In genomic region chr2:29826926-29827708, GRCm38 (mm10) we compare ENCODE assay signal across 8 mouse cellular contexts. TPM values are rescaled to one million over a fixed set of nuclear protein-coding genes. Genes with fewer than 3 reads are reported as not detected.
A peak's percentile ranks its signal among the peaks of the same experiment; 100 is the strongest.
DNase-seq lines count a peak whose midpoint lies in the region; ATAC-seq lines count a peak whose summit lies in the region.

No protein-coding gene starts in this region.

- H3K4me2 ChIP-seq in intestine, embryonic 14.5 days (ENCODE audit: low read length), result peak overlapping the region; percentile 55

- 0 out of 2 replicates have a peak, but pooled peaks cover 8% of the 10 kb centered on the region for H3K4me1 ChIP-seq in intestine, embryonic 14.5 days (replicated peaks; ENCODE audit: control insufficient read depth, insufficient read depth, low read length)

- H3K4me3 ChIP-seq in intestine, embryonic 14.5 days (ENCODE audit: low read depth, low read length), result peak overlapping the region; percentile 71

- intact Hi-C loops in left cerebral cortex, postnatal 14 days (cut with DNase I), result no loop called here

- peak overlapping the region; percentile 96 for H3K27ac ChIP-seq in intestine, embryonic 14.5 days (ENCODE audit: low read depth)

- under 1% methylated on average over 48 of the region's 48 CpGs for WGBS in intestine, embryonic 14.5 days

- H3K9me3 ChIP-seq in intestine, embryonic 14.5 days (ENCODE audit: control insufficient read depth, low read length), result no peaks in the 10 kb centered on the region

- DNase-seq in adrenal gland, adult 18-20 months (ENCODE audit: low spot score in 2 of 2), result peak; percentile 87 to 91
- peak; percentile 98 for DNase-seq in embryo, embryonic 11 days
- peak; percentile 95 for DNase-seq in gastrocnemius, postnatal 25 days
- peak; percentile 95 for DNase-seq in intestine, embryonic 14.5 days (ENCODE audit: low spot score)
- peak; percentile 96 to 97 for DNase-seq in left cerebral cortex, postnatal 14 days (ENCODE audit: low spot score in 2 of 2)
- peak; percentile 97 for DNase-seq in mesoderm, embryonic 11.5 days (ENCODE audit: low read depth, low spot score)
- peak; percentile 94 to 97 for DNase-seq in right cerebral cortex, postnatal 36 days (ENCODE audit: low spot score in 2 of 2)
- DNase-seq in yolk sac, embryonic 10.5 days (ENCODE audit: low spot score), result peak; percentile 95

- H3K9ac ChIP-seq in intestine, embryonic 14.5 days (ENCODE audit: low read length), result peak overlapping the region; percentile 84

- H3K27me3 ChIP-seq in intestine, embryonic 14.5 days (replicated peaks; ENCODE audit: control insufficient read depth, insufficient read depth, low read length), result no peaks in the 10 kb centered on the region

- peak; percentile 96 for ATAC-seq in intestine, embryonic 14.5 days (replicated peaks; ENCODE audit: low FRiP score, low TSS enrichment, low read depth)

- peaks cover 7% of the 10 kb centered on the region for H3K36me3 ChIP-seq in intestine, embryonic 14.5 days (ENCODE audit: control insufficient read depth, insufficient read depth, low read length)

RNA-seq across cellular contexts. Expression of gene Urm1, which starts 7.2 kb away (rescaled TPM):
- total RNA-seq in adrenal gland, adult 18-20 months (2021), result 10 to 100 TPM; 36.2 to 43.9 TPM
- total RNA-seq in gastrocnemius, postnatal 25 days (2021), result 10 to 100 TPM; 20.9 to 26.0 TPM
- 26.7 and 26.9 TPM in 2 replicates for polyA plus RNA-seq in intestine, embryonic 14.5 days (2014; fragmentation: Nextera tagmentation; extraction: Ambion mirVana)
- 10 to 100 TPM; 57.3 to 60.2 TPM for total RNA-seq in left cerebral cortex, postnatal 14 days (2021)

RNA-seq across cellular contexts. Expression of gene Slc27a4, which starts 24.7 kb away (rescaled TPM):
- 10 to 100 TPM; 27.4 to 40.6 TPM for total RNA-seq in adrenal gland, adult 18-20 months (2021)
- 10 to 100 TPM in 1 of 2 experiments, 1 to 10 TPM in 1; 8.2 to 10.7 TPM for total RNA-seq in gastrocnemius, postnatal 25 days (2021)
- polyA plus RNA-seq in intestine, embryonic 14.5 days (2014; fragmentation: Nextera tagmentation; extraction: Ambion mirVana), result 16.0 and 16.2 TPM in 2 replicates
- 10 to 100 TPM; 93.4 to 96.7 TPM for total RNA-seq in left cerebral cortex, postnatal 14 days (2021)

RNA-seq across cellular contexts. Expression of gene Trub2, which starts 38.8 kb away (rescaled TPM):
- total RNA-seq in adrenal gland, adult 18-20 months (2021), result 10 to 100 TPM; 31.1 to 31.4 TPM
- total RNA-seq in gastrocnemius, postnatal 25 days (2021), result 10 to 100 TPM; 24.8 to 24.9 TPM
- 33.3 and 34.6 TPM in 2 replicates for polyA plus RNA-seq in intestine, embryonic 14.5 days (2014; fragmentation: Nextera tagmentation; extraction: Ambion mirVana)
- 10 to 100 TPM; 47.9 to 51.2 TPM for total RNA-seq in left cerebral cortex, postnatal 14 days (2021)

RNA-seq across cellular contexts. Expression of gene Coq4, which starts 39.8 kb away (rescaled TPM):
- 10 to 100 TPM; 21.0 to 23.4 TPM for total RNA-seq in adrenal gland, adult 18-20 months (2021)
- total RNA-seq in gastrocnemius, postnatal 25 days (2021), result 1 to 10 TPM; 7.4 to 8.3 TPM
- 48.3 and 50.0 TPM in 2 replicates for polyA plus RNA-seq in intestine, embryonic 14.5 days (2014; fragmentation: Nextera tagmentation; extraction: Ambion mirVana)
- 10 to 100 TPM; 35.6 to 37.5 TPM for total RNA-seq in left cerebral cortex, postnatal 14 days (2021)

RNA-seq across cellular contexts. Expression of gene Cercam, which starts 41.8 kb away (rescaled TPM):
- total RNA-seq in adrenal gland, adult 18-20 months (2021), result 10 to 100 TPM in 1 of 2 experiments, 1 to 10 TPM in 1; 8.4 to 11.7 TPM
- 10 to 100 TPM in 1 of 2 experiments, 1 to 10 TPM in 1; 8.5 to 10.6 TPM for total RNA-seq in gastrocnemius, postnatal 25 days (2021)
- polyA plus RNA-seq in intestine, embryonic 14.5 days (2014; fragmentation: Nextera tagmentation; extraction: Ambion mirVana), result 20.2 and 22.4 TPM in 2 replicates
- 1 to 10 TPM; 5.2 to 7.2 TPM for total RNA-seq in left cerebral cortex, postnatal 14 days (2021)

Comparison
In these comparisons a context has a peak if more than half of its experiments do, and no peak if none do; other contexts are left out.
1. Peak in every context shown above with its lines: DNase-seq, ATAC-seq, H3K4me3 ChIP-seq and H3K27ac ChIP-seq.